Mouse (Mus musculus) retina, postnatal 1 day (tissue): ENCODE results near the gene Gm20422.

Source experiments
- DNase-seq: peaks from one replicate; pipeline ENCODE4 v3.0.0-alpha.2; 2012

The Gm20422 gene

GRCm38 (mm10) chr8:69774503-69775148 lies at the start of gene Gm20422:
TSS of gene Gm20422 (minus strand) at chr8:69774886.
- peak; percentile 99 for DNase-seq

GRCm38 (mm10) chr8:69822386-69823191 lies 47.9 kb upstream of the Gm20422 start, which contains the start of gene Lpar2:
TSS of gene Lpar2 (plus strand) at chr8:69822429.
- peak; percentile 69 for DNase-seq

- DNase-seq = peak; percentile 69
Measured at GRCm38 (mm10) chr8:69821971-69822385, 47.3 kb upstream of the Gm20422 start.

- DNase-seq = no peak
Measured at GRCm38 (mm10) chr8:69820466-69820865, 45.8 kb upstream of the Gm20422 start.

GRCm38 (mm10) chr8:69815396-69815795 lies 40.7 kb upstream of the Gm20422 start:
- DNase-seq = no peak

- no peak for DNase-seq
Measured at GRCm38 (mm10) chr8:69814881-69815280, 40.2 kb upstream of the Gm20422 start.

- DNase-seq = no peak
Measured at GRCm38 (mm10) chr8:69809820-69810219, 35.1 kb upstream of the Gm20422 start.

- DNase-seq = peak; percentile 58
Measured at GRCm38 (mm10) chr8:69808864-69809403, 34.2 kb upstream of the Gm20422 start.

- peak; percentile 79 for DNase-seq
Measured at GRCm38 (mm10) chr8:69808094-69808863, 33.6 kb upstream of the Gm20422 start, which contains the start of gene Gmip. TSS of gene Gmip (plus strand) at chr8:69808679.

- DNase-seq = no peak
Measured at GRCm38 (mm10) chr8:69807236-69807635, 32.5 kb upstream of the Gm20422 start.

GRCm38 (mm10) chr8:69805491-69805890 lies 30.8 kb upstream of the Gm20422 start:
- DNase-seq = no peak

- no peak for DNase-seq
Measured at GRCm38 (mm10) chr8:69805086-69805485, 30.4 kb upstream of the Gm20422 start.

GRCm38 (mm10) chr8:69804537-69804936 lies 29.9 kb upstream of the Gm20422 start:
- DNase-seq = no peak

GRCm38 (mm10) chr8:69803366-69803765 lies 28.7 kb upstream of the Gm20422 start:
- no peak for DNase-seq

- DNase-seq = no peak
Measured at GRCm38 (mm10) chr8:69802216-69802615, 27.5 kb upstream of the Gm20422 start.

GRCm38 (mm10) chr8:69801796-69802195 lies 27.1 kb upstream of the Gm20422 start:
- DNase-seq = no peak

- DNase-seq = no peak
Measured at GRCm38 (mm10) chr8:69799946-69800345, 25.3 kb upstream of the Gm20422 start.

GRCm38 (mm10) chr8:69799261-69799660 lies 24.6 kb upstream of the Gm20422 start:
- no peak for DNase-seq

- no peak for DNase-seq
Measured at GRCm38 (mm10) chr8:69797661-69798060, 23.0 kb upstream of the Gm20422 start.

- DNase-seq = no peak
Measured at GRCm38 (mm10) chr8:69796721-69797345, 22.1 kb upstream of the Gm20422 start.

- DNase-seq = no peak
Measured at GRCm38 (mm10) chr8:69794901-69795300, 20.2 kb upstream of the Gm20422 start.

- DNase-seq = no peak
Measured at GRCm38 (mm10) chr8:69794096-69794495, 19.4 kb upstream of the Gm20422 start.

GRCm38 (mm10) chr8:69793666-69794065 lies 19.0 kb upstream of the Gm20422 start:
- no peak for DNase-seq
